Mouse (Mus musculus) ES-E14 (cell line): ENCODE measurements around the gene Ccpg1os. TPM values are rescaled to one million over a fixed set of nuclear protein-coding genes. Genes with fewer than 3 reads are reported as not detected.
A peak's percentile ranks its signal among the peaks of the same experiment; 100 is the strongest.

Experiments used
- DNase-seq: peaks from one replicate; pipeline ENCODE4 v3.0.0-alpha.2; 2013; ENCODE audit warnings: low read depth, low spot score
- H3K27ac ChIP-seq: 2 replicates; pipeline ENCODE4 v1.5.1; 2012; ENCODE audit warnings: low read depth, mild to moderate bottlenecking, low read length, moderate library complexity, mixed read lengths; ENCODE audit not compliant: poor library complexity, insufficient read depth, severe bottlenecking
- H3K36me3 ChIP-seq: 2 replicates; pipeline ENCODE4 v1.6.1; 2012; ENCODE audit warnings: mild to moderate bottlenecking, low read length, moderate library complexity, mixed read lengths; ENCODE audit not compliant: control insufficient read depth, poor library complexity, insufficient read depth, severe bottlenecking
- H3K4me1 ChIP-seq, 2 experiments: fragments of 150-350 bp in 1 of 2; sonication (generic) in 1 of 2; 2 replicates each; pipeline ENCODE4 v1.6.1; 2012; ENCODE audit warnings: low read length in 2 of 2, mild to moderate bottlenecking in 1 of 2, mixed read lengths in 1 of 2; ENCODE audit not compliant: control insufficient read depth in 2 of 2, insufficient read depth in 2 of 2, poor library complexity in 1 of 2
- H3K4me3 ChIP-seq, 2 experiments: fragments of 150-350 bp in 1 of 2; sonication (generic) in 1 of 2; 2 replicates each; pipeline ENCODE4 v1.5.1; 2012; ENCODE audit warnings: low read length in 2 of 2, low read depth in 1 of 2, mild to moderate bottlenecking in 1 of 2, mixed read lengths in 1 of 2; ENCODE audit not compliant: insufficient read depth in 1 of 2, poor library complexity in 1 of 2, severe bottlenecking in 1 of 2
- H3K9ac ChIP-seq: 2 replicates; pipeline ENCODE4 v1.6.1; 2012; ENCODE audit warnings: low read depth, mild to moderate bottlenecking, low read length, mixed read lengths; ENCODE audit not compliant: poor library complexity, insufficient read depth, severe bottlenecking
- H3K9me3 ChIP-seq: fragments of 150-350 bp; sonication (generic); 2 replicates; pipeline ENCODE4 v1.6.1; 2012; ENCODE audit warnings: low read depth, mild to moderate bottlenecking, low read length; ENCODE audit not compliant: control insufficient read depth, insufficient read depth
- CHD2 ChIP-seq: IDR thresholded peaks from 2 replicates; pipeline ENCODE4 v1.6.1; 2014; ENCODE audit warnings: mild to moderate bottlenecking, low read depth, low read length, inconsistent platforms
- HCFC1 ChIP-seq: IDR thresholded peaks from 2 replicates; pipeline ENCODE4 v1.6.1; 2012; ENCODE audit warnings: low read length, inconsistent platforms, borderline replicate concordance; ENCODE audit not compliant: insufficient read depth
- MAFK ChIP-seq: IDR thresholded peaks from 2 replicates; pipeline ENCODE4 v1.6.1; 2014; ENCODE audit warnings: mild to moderate bottlenecking, low read depth, low read length, inconsistent platforms; ENCODE audit not compliant: insufficient read depth
- ZC3H11A ChIP-seq: IDR thresholded peaks from 2 replicates; pipeline ENCODE4 v1.6.1; 2012; ENCODE audit warnings: low read depth, mild to moderate bottlenecking, inconsistent platforms, low read length, borderline replicate concordance
- ZNF384 ChIP-seq: IDR thresholded peaks from 2 replicates; pipeline ENCODE4 v1.6.1; 2012; ENCODE audit warnings: low read depth, low read length, inconsistent platforms
- in situ Hi-C, 2 experiments: fragments of 600-800 bp; cut with MboI; formaldehyde crosslinking; loops; one replicate each; pipeline ENCODE4 v1.15.1; 2025; ENCODE audit warnings: low sequenced_read_pairs in 2 of 2, inconsistent platforms in 1 of 2; ENCODE audit not compliant: unreplicated experiment in 2 of 2
- total RNA-seq: library from RNA; depleted of rRNA; stranded (reverse); fragments of 300-350 nt; gene quantifications from 2 replicates; pipeline ENCODE4 v1.2.3, GENCODE M21; 2012

The Ccpg1os gene
- total RNA-seq, 1 experiment, result 7.1 TPM

- H3K9me3 ChIP-seq, result no peaks in the 10 kb centered on the region
- H3K4me3 ChIP-seq, result no peak overlapping the region
- no peak overlapping the region for H3K9ac ChIP-seq
- TF ChIP-seq MAFK, result no peak
- no peak for TF ChIP-seq HCFC1
- no peak for TF ChIP-seq CHD2
- TF ChIP-seq ZNF384, result no peak
- TF ChIP-seq ZC3H11A, result no peak
- no peak overlapping the region for H3K27ac ChIP-seq
- no peak for DNase-seq
- in situ Hi-C loops, result no loop called here
- no peaks in the 10 kb centered on the region for H3K36me3 ChIP-seq
- no peaks in the 10 kb centered on the region for H3K4me1 ChIP-seq
Observed at GRCm38 (mm10) chr9:72947010-72947409, 38.2 kb downstream of the Ccpg1os start.

- Histone ChIP-seq H3K4me1 (no peaks in the 10 kb centered on the region), H3K27ac (no peak overlapping the region), H3K4me3 (0 out of 4 replicates have a peak overlapping the region, but pooled peaks of 1 of the 2 experiments have one; percentile 38), H3K9ac (no peak overlapping the region), H3K36me3 (no peaks in the 10 kb centered on the region), H3K9me3 (no peaks in the 10 kb centered on the region)
- no peak for DNase-seq
- in situ Hi-C loops, result no loop called here
- TF ChIP-seq MAFK (no peak), ZNF384 (no peak), CHD2 (no peak), HCFC1 (no peak), ZC3H11A (no peak)
Observed at GRCm38 (mm10) chr9:72944286-72944685, 40.9 kb downstream of the Ccpg1os start.

GRCm38 (mm10) chr9:72943424-72943823 is 41.8 kb downstream of the Ccpg1os start:
- Histone ChIP-seq H3K4me1 (no peaks in the 10 kb centered on the region), H3K9ac (no peak overlapping the region), H3K36me3 (no peaks in the 10 kb centered on the region), H3K27ac (no peak overlapping the region), H3K9me3 (no peaks in the 10 kb centered on the region), H3K4me3 (no peak overlapping the region)
- no peak for TF ChIP-seq MAFK
- no peak for TF ChIP-seq CHD2
- TF ChIP-seq HCFC1, result no peak
- TF ChIP-seq ZC3H11A, result no peak
- TF ChIP-seq ZNF384, result no peak
- in situ Hi-C loops, result no loop called here
- peak; percentile 50 for DNase-seq

- TF ChIP-seq MAFK (no peak), HCFC1 (no peak), ZC3H11A (no peak), CHD2 (no peak), ZNF384 (no peak)
- H3K9me3 ChIP-seq, result no peaks in the 10 kb centered on the region
- no peak overlapping the region for H3K9ac ChIP-seq
- no peak for DNase-seq
- H3K4me1 ChIP-seq, result no peaks in the 10 kb centered on the region
- no peak overlapping the region for H3K27ac ChIP-seq
- no peak overlapping the region for H3K4me3 ChIP-seq
- no peaks in the 10 kb centered on the region for H3K36me3 ChIP-seq
- in situ Hi-C loops, result no loop called here
Observed at GRCm38 (mm10) chr9:72936301-72936700, 48.9 kb downstream of the Ccpg1os start.

DNA sequence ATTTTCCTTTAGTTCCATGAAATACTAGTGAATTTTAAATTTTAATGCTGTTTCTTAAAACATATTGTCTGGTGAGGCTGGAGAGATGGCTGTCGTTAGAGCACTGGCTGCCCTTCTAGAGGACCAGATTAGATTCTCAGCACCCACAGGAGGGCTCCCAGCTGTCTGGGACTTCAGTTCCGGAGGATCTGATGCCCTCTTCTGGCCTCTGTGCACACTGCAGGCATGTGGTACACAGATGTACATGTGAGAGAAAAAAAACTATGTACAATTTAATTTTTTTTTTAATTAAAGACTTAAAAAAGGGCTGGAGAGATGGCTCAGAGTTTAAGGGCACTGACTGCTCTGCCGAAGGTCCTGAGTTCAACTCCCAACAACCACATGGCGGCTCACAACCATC is 49.9 kb downstream of the Ccpg1os start:
- no peak overlapping the region for H3K9ac ChIP-seq
- H3K9me3 ChIP-seq, result no peaks in the 10 kb centered on the region
- H3K27ac ChIP-seq, result no peak overlapping the region
- in situ Hi-C loops, result no loop called here
- DNase-seq, result peak; percentile 33
- H3K4me3 ChIP-seq, result no peak overlapping the region
- 0 out of 2 replicates have a peak, but pooled peaks have one; percentile 7 for TF ChIP-seq ZNF384
- TF ChIP-seq HCFC1, result no peak
- no peaks in the 10 kb centered on the region for H3K4me1 ChIP-seq
- no peaks in the 10 kb centered on the region for H3K36me3 ChIP-seq
